Mouse (Mus musculus) C2C12 (cell line): Measurements from ENCODE around the gene Cd48. TPM values are rescaled to one million over a fixed set of nuclear protein-coding genes. Genes with fewer than 3 reads are reported as not detected.

ENCODE experiments used
- H3K27me3 ChIP-seq: one replicate; pipeline ENCODE4 v1.6.1; 2011; ENCODE audit not compliant: control insufficient read depth, insufficient read depth, insufficient read length
- H3K36me3 ChIP-seq: one replicate; pipeline ENCODE4 v1.6.1; 2011; ENCODE audit not compliant: control insufficient read depth, insufficient read depth
- H3K4me3 ChIP-seq: one replicate; pipeline ENCODE4 v1.5.1; 2011; ENCODE audit warnings: mild to moderate bottlenecking, control low read depth; ENCODE audit not compliant: poor library complexity, insufficient read depth, severe bottlenecking
- H3K79me2 ChIP-seq: one replicate; pipeline ENCODE4 v1.6.1; 2011; ENCODE audit not compliant: control insufficient read depth, insufficient read depth
- H3K79me3 ChIP-seq: one replicate; pipeline ENCODE4 v1.6.1; 2011; ENCODE audit warnings: low read depth, control low read depth
- H3ac ChIP-seq: one replicate; pipeline ENCODE3; 2011; ENCODE audit warnings: low read depth; ENCODE audit not compliant: control insufficient read depth, insufficient read length
- CEBPB ChIP-seq: IDR thresholded peaks from one replicate; pipeline ENCODE4 v1.6.1; 2011; ENCODE audit warnings: low read depth, mild to moderate bottlenecking, control low read depth, moderate library complexity
- FOSL1 ChIP-seq: IDR thresholded peaks from one replicate; pipeline ENCODE4 v1.8.0; 2011; ENCODE audit warnings: mild to moderate bottlenecking, low read length; ENCODE audit not compliant: poor library complexity, insufficient read depth, severe bottlenecking
- MAX ChIP-seq: IDR thresholded peaks from one replicate; pipeline ENCODE4 v1.6.1; 2011; ENCODE audit warnings: mild to moderate bottlenecking, control low read depth
- MYOD1 ChIP-seq: IDR thresholded peaks from one replicate; pipeline ENCODE4 v1.6.1; 2011; ENCODE audit warnings: low read depth; ENCODE audit not compliant: control insufficient read depth, insufficient read length
- MYOG ChIP-seq: IDR thresholded peaks from one replicate; pipeline ENCODE4 v1.6.1; 2011; ENCODE audit not compliant: control insufficient read depth, insufficient read length; ENCODE audit errors: extremely low read depth
- USF1 ChIP-seq: IDR thresholded peaks from one replicate; pipeline ENCODE4 v1.6.1; 2011; ENCODE audit warnings: low read depth, mild to moderate bottlenecking, control low read depth, moderate library complexity
- microRNA-seq: library from miRNA; unstranded; fragments of <30 nt; microRNA quantifications from one replicate; pipeline ENCODE4, GENCODE M21; 2019; ENCODE audit warnings: borderline microRNAs expressed
- polyA plus RNA-seq: library from polyadenylated mRNA; unstranded; fragments of >200 nt; fragmentation: generic; extraction: Trizol; gene quantifications from one replicate; pipeline ENCODE4 v1.2.1, GENCODE M21; 2012; ENCODE audit warnings: missing spikeins

Cd48 gene
- polyA plus RNA-seq, 1 experiment, result not detected

GRCm38 (mm10) chr1:171748127-171748969 is 66.5 kb downstream of the Cd48 start:
- H3K79me3 ChIP-seq, result no peaks in the 10 kb centered on the region
- TF ChIP-seq MYOD1 (no peak), USF1 (no peak), MAX (no peak), CEBPB (no peak), FOSL1 (no peak), MYOG (no peak)
- no peaks in the 10 kb centered on the region for H3K79me2 ChIP-seq
- no peak overlapping the region for H3K4me3 ChIP-seq
- no peaks in the 10 kb centered on the region for H3K36me3 ChIP-seq
- no peak overlapping the region for H3ac ChIP-seq
- no peaks in the 10 kb centered on the region for H3K27me3 ChIP-seq

Small RNAs within 50 kb of the gene (microRNA-seq; reads per million reads assigned to microRNA genes)
- gene Mir7683, result not detected

Other genes with a start within 250 kb of the Cd48 start
- gene F11r, start 244.5 kb upstream of the Cd48 start, polyA plus RNA-seq, result 3.6 TPM
- gene Alyref2, start 178.5 kb upstream of the Cd48 start, polyA plus RNA-seq, result 3.6 TPM
- not detected for gene Itln1, start 146.7 kb upstream of the Cd48 start, polyA plus RNA-seq
- not detected for gene Cd244a, start 122.8 kb upstream of the Cd48 start, polyA plus RNA-seq
- gene Ly9, start 74.6 kb upstream of the Cd48 start, polyA plus RNA-seq, result not detected
- not detected for gene Slamf7, start 29.0 kb upstream of the Cd48 start, polyA plus RNA-seq
- gene Slamf1, start 85.1 kb downstream of the Cd48 start, polyA plus RNA-seq, result not detected
- not detected for gene Cd84, start 157.7 kb downstream of the Cd48 start, polyA plus RNA-seq
- gene Gm10521, start 213.7 kb downstream of the Cd48 start, polyA plus RNA-seq, result not detected
- gene Slamf6, start 235.5 kb downstream of the Cd48 start, polyA plus RNA-seq, result not detected